Mouse (Mus musculus) gastrocnemius, postnatal 10 days (tissue): ENCODE data around the gene Gpalpp1. TPM values are rescaled to one million over a fixed set of nuclear protein-coding genes. Genes with fewer than 3 reads are reported as not detected.

Experiments
- DNase-seq: peaks from one replicate; pipeline ENCODE4 v3.0.0; 2021; ENCODE audit warnings: mixed read lengths
- long read RNA-seq, 2 experiments: library from polyadenylated mRNA; stranded (forward); transcript quantifications; one replicate each; pipeline ENCODE4 v2.0.0; 2021
- total RNA-seq, 2 experiments: library from RNA; stranded (reverse); gene quantifications; 2 replicates each; pipeline ENCODE4 v1.2.3; 2021

Gpalpp1 gene
- 1 to 10 TPM; 7.9 to 8.6 TPM for total RNA-seq
- long read RNA-seq, experiment 1, full-length matches to known transcripts, result 6 of 6 reads
- long read RNA-seq, experiment 1, partial matches to known transcripts, result 0 of 6 reads
- long read RNA-seq, experiment 1, other reads (novel, unspliced or antisense), result 0 of 6 reads
- long read RNA-seq, experiment 2, full-length matches to known transcripts, result 5 of 6 reads
- long read RNA-seq, experiment 2, partial matches to known transcripts, result 0 of 6 reads
- long read RNA-seq, experiment 2, other reads (novel, unspliced or antisense), result 1 of 6 reads

- DNase-seq, result peak; percentile 76
Observed at GRCm38 (mm10) chr14:76110396-76111221, at the start of gene Gpalpp1, which contains the start of gene Nufip1. Gpalpp1 (minus strand) TSS chr14:76110760. Nufip1 (plus strand) TSS chr14:76110891.

- DNase-seq, result no peak
Observed at GRCm38 (mm10) chr14:76158192-76158785, 47.7 kb upstream of the Gpalpp1 start.

- DNase-seq, result no peak
Observed at GRCm38 (mm10) chr14:76153828-76154227, 43.3 kb upstream of the Gpalpp1 start.

- DNase-seq, result no peak
Observed at GRCm38 (mm10) chr14:76153003-76153675, 42.6 kb upstream of the Gpalpp1 start.

- peak; percentile 92 for DNase-seq
Observed at GRCm38 (mm10) chr14:76152162-76153002, 41.8 kb upstream of the Gpalpp1 start.

- no peak for DNase-seq
Observed at GRCm38 (mm10) chr14:76151820-76152161, 41.2 kb upstream of the Gpalpp1 start.

- no peak for DNase-seq
Observed at GRCm38 (mm10) chr14:76151011-76151410, 40.5 kb upstream of the Gpalpp1 start.

GRCm38 (mm10) chr14:76150499-76150898 lies 39.9 kb upstream of the Gpalpp1 start:
- no peak for DNase-seq

GRCm38 (mm10) chr14:76149531-76150179 lies 39.1 kb upstream of the Gpalpp1 start:
- DNase-seq, result peak; percentile 69

- no peak for DNase-seq
Observed at GRCm38 (mm10) chr14:76148294-76148693, 37.7 kb upstream of the Gpalpp1 start.

GRCm38 (mm10) chr14:76147061-76147460 lies 36.5 kb upstream of the Gpalpp1 start:
- no peak for DNase-seq

- no peak for DNase-seq
Observed at GRCm38 (mm10) chr14:76145868-76146267, 35.3 kb upstream of the Gpalpp1 start.

- no peak for DNase-seq
Observed at GRCm38 (mm10) chr14:76145248-76145647, 34.7 kb upstream of the Gpalpp1 start.

- no peak for DNase-seq
Observed at GRCm38 (mm10) chr14:76134975-76135374, 24.4 kb upstream of the Gpalpp1 start.

- DNase-seq, result no peak
Observed at GRCm38 (mm10) chr14:76128174-76128573, 17.6 kb upstream of the Gpalpp1 start.

GRCm38 (mm10) chr14:76127311-76127710 lies 16.8 kb upstream of the Gpalpp1 start:
- no peak for DNase-seq

GRCm38 (mm10) chr14:76122663-76123058 lies 12.1 kb upstream of the Gpalpp1 start:
- no peak for DNase-seq

- DNase-seq, result peak; percentile 33
Observed at GRCm38 (mm10) chr14:76121901-76122662, 11.5 kb upstream of the Gpalpp1 start.

GRCm38 (mm10) chr14:76120472-76120871 lies 9.9 kb upstream of the Gpalpp1 start:
- no peak for DNase-seq

GRCm38 (mm10) chr14:76118963-76119362 lies 8.4 kb upstream of the Gpalpp1 start:
- no peak for DNase-seq
